Mouse (Mus musculus) lung, postnatal 0 days (tissue): Measurements from ENCODE around the gene Syt8.

Source experiments
- CTCF ChIP-seq: IDR thresholded peaks from 2 replicates; pipeline ENCODE4 v1.5.1; 2016; ENCODE audit warnings: antibody characterized with exemption, mild to moderate bottlenecking
- EP300 ChIP-seq: IDR thresholded peaks from 2 replicates; pipeline ENCODE4 v1.6.1; 2016; ENCODE audit warnings: antibody characterized with exemption, mild to moderate bottlenecking, control low read depth

DNA sequence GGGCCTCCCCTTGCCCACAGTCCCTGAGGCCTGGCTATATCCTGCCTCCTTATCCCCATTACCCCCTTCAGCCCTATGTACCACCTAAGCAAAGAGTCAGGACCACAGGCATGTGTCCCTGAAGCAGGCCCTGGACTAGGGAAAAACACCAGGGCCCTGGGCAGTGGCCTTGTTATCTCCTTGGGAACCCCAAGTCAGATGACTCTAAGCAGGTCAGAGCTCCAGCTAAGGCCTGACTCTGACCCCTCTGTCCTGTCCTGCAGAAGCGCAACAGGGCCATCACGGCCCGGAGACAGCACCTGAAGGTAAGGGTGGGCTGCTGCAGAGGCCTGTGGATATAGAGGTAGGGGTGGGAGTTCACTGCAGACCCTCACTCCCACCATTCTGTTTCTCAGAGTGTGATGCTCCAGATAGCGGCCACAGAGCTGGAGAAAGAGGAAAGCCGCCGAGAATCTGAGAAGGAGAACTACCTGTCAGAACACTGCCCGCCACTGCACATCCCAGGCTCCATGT, 8.3 kb downstream of the Syt8 start:
- TF ChIP-seq CTCF (no peak), EP300 (no peak)
